Mouse (Mus musculus) erythroblast, embryonic 14.5 days (primary cell): ENCODE results near the gene Scnn1a.

ENCODE experiments used
- GATA1 ChIP-seq: IDR thresholded peaks from 2 replicates; pipeline ENCODE4 v1.6.1; 2012; ENCODE audit warnings: low read length, inconsistent platforms, mixed read lengths
- TAL1 ChIP-seq: IDR thresholded peaks from 3 replicates; pipeline ENCODE4 v1.6.1; 2012; ENCODE audit warnings: low read length, inconsistent platforms, mixed read lengths

GRCm38 (mm10) chr6:125363021-125363420, 42.6 kb downstream of the Scnn1a start:
- TF ChIP-seq TAL1: no peak
- no peak for TF ChIP-seq GATA1
